Mouse (Mus musculus): Measurements from ENCODE around the gene Timm22. TPM values are rescaled to one million over a fixed set of nuclear protein-coding genes. Genes with fewer than 3 reads are reported as not detected.

Timm22 gene
- total RNA-seq (2012; rRNA removed): 72.1 and 74.5 TPM in 2 replicates

DNA sequence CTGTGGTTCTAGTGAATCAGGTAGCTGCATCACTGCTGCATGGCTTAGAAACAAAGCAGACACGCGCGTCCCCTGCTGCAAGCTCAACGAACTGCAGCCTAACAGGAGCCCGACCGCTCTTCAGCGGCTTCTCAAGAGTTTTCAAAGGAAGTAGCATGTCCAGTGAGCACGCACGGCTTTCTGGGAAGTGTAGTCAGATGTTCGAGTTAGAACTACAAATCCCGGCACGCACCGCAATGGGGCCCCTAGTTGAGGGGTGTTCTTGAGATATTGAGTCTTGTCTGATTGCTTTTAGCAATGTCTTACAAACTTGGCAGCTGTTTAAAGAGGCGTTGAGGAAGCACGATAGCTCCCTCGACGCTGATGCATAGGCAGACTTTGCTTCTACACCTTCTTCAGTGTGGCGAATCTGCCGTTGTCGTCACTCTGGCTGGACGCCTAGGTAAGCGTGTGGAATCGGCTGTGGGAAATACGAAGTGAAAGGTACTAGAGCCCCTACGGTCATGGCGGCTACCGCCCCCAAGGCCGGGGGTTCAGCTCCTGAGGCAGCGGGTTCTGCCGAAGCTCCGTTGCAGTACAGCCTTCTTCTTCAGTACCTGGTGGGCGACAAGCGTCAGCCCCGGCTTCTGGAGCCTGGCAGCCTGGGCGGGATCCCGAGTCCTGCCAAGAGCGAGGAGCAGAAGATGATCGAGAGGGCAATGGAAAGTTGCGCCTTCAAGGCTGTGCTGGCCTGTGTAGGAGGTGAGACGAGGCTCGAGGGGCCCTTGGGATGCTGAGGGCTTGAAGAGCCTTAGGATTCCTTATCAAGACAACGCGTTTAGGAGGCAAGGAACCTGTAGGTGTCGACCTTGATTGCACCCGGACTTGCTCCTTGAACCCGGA is at the start of gene Timm22:
Timm22 (plus strand) TSS at position 251 of the 882 bp plus-strand sequence.
- Histone ChIP-seq H3K4me1 (ENCODE audit: control insufficient read depth in 2 of 2, insufficient read depth in 2 of 2, low read length in 2 of 2, poor library complexity in 1 of 2) (no peaks in the 10 kb centered on the region), H3K27ac (ENCODE audit: insufficient read depth, low read depth, low read length, poor library complexity, severe bottlenecking) (no peak within 1 kb of the TSS), H3K36me3 (ENCODE audit: control insufficient read depth, insufficient read depth, low read length, poor library complexity, severe bottlenecking) (no peaks in the 10 kb centered on the region), H3K9ac (ENCODE audit: insufficient read depth, low read depth, low read length, poor library complexity, severe bottlenecking) (peak within 1 kb of the TSS; percentile 93), H3K9me3 (ENCODE audit: control insufficient read depth, insufficient read depth, low read depth, low read length) (no peaks in the 10 kb centered on the region), H3K4me3 (ENCODE audit: insufficient read depth in 1 of 2, low read depth in 1 of 2, low read length in 2 of 2, poor library complexity in 1 of 2, severe bottlenecking in 1 of 2) (peak within 1 kb of the TSS; percentile 82 to 91)
- TF ChIP-seq HCFC1 (IDR thresholded peaks at IDR 0.05; ENCODE audit: borderline replicate concordance, insufficient read depth, low read length) (peak; percentile 99), ZC3H11A (IDR thresholded peaks at IDR 0.05; ENCODE audit: borderline replicate concordance, low read depth, low read length) (peak; percentile 100), MAFK (IDR thresholded peaks at IDR 0.05; ENCODE audit: insufficient read depth, low read depth, low read length) (no peak), CHD2 (IDR thresholded peaks at IDR 0.05; ENCODE audit: low read depth, low read length) (peak; percentile 81), ZNF384 (IDR thresholded peaks at IDR 0.05; ENCODE audit: low read depth, low read length) (no peak)
- in situ Hi-C loops (cut with MboI; ENCODE audit: low sequenced_read_pairs in 2 of 2, unreplicated experiment in 2 of 2): loop anchor here in 1 of 2 experiments (5.0 kb wide), 1 partner anchor 150 kb away; no protein-coding TSS in a partner anchor
- peak; percentile 96 for DNase-seq (ENCODE audit: low read depth, low spot score)

DNA sequence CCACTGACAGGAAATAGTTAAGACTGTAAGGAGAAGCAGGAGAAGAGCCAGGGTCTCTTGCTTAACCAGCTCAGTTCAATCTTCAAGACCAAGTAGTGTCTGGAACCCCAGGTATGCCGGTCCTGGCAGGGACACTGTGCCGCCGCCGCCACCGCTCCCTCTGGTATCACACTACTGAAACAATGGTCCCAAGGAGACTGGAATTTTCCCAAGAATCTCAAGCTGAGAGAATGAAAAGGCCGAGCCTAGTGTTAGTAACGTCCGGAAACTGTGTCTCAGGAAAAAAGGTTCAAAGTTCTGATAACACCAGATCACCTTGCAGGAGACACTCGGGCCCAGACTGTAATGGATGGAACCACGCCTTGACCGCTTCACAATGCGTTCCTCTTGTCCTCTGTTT is 49.3 kb upstream of the Timm22 start:
- no peaks in the 10 kb centered on the region for H3K36me3 ChIP-seq (ENCODE audit: control insufficient read depth, insufficient read depth, low read length, poor library complexity, severe bottlenecking)
- no peak for TF ChIP-seq HCFC1 (IDR thresholded peaks at IDR 0.05; ENCODE audit: borderline replicate concordance, insufficient read depth, low read length)
- TF ChIP-seq MAFK (IDR thresholded peaks at IDR 0.05; ENCODE audit: insufficient read depth, low read depth, low read length): no peak
- TF ChIP-seq ZC3H11A (IDR thresholded peaks at IDR 0.05; ENCODE audit: borderline replicate concordance, low read depth, low read length): no peak
- no peak for TF ChIP-seq ZNF384 (IDR thresholded peaks at IDR 0.05; ENCODE audit: low read depth, low read length)
- no peak for TF ChIP-seq CHD2 (IDR thresholded peaks at IDR 0.05; ENCODE audit: low read depth, low read length)
- no peak for DNase-seq (ENCODE audit: low read depth, low spot score)
- H3K4me3 ChIP-seq (ENCODE audit: insufficient read depth in 1 of 2, low read depth in 1 of 2, low read length in 2 of 2, poor library complexity in 1 of 2, severe bottlenecking in 1 of 2): peak overlapping the region in 1 of 2 experiments; percentile 46; a peak in 3 of 4 replicates
- H3K9me3 ChIP-seq (ENCODE audit: control insufficient read depth, insufficient read depth, low read depth, low read length): no peaks in the 10 kb centered on the region
- H3K4me1 ChIP-seq (ENCODE audit: control insufficient read depth in 2 of 2, insufficient read depth in 2 of 2, low read length in 2 of 2, poor library complexity in 1 of 2): peaks cover 18 to 31% of the 10 kb centered on the region in 2 experiments
- H3K27ac ChIP-seq (ENCODE audit: insufficient read depth, low read depth, low read length, poor library complexity, severe bottlenecking): peak overlapping the region; percentile 74; the same call in 1 of the 2 replicates
- in situ Hi-C loops (cut with MboI; ENCODE audit: low sequenced_read_pairs in 2 of 2, unreplicated experiment in 2 of 2): no loop called here
- H3K9ac ChIP-seq (ENCODE audit: insufficient read depth, low read depth, low read length, poor library complexity, severe bottlenecking): peak overlapping the region; percentile 25; the same call in 1 of the 2 replicates

DNA sequence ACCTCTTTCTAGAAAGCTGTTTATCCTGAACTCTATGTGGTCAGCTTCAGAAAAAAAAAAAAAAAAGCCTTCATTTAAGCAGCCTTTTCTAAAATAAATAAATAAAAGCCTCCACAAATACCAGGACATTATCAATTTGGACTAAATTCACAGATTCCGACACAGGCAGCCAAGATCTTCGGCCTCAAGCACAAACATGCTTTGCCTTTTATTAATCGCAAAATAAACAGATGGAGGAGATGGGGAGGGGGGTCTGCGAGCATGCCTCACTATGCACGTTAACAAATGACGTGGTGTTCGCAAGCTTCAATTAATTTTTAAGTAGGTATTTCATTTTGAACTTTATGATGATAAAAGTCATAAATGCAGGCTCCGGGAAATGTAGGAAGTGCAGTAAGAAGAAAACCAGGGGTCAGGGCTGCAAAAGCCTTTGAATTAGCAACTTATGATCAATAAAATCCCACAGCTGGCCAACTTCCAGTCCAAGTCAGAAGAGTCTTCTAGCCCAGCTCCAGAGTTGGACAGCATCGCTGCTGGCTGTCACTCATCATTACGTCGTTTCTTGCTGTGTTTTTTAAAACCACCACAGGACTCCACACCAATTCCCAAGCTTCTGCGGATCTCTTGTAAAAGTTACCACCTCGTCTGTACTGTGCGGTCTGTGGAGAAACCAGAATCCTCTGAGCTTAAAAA is 48.0 kb upstream of the Timm22 start:
- no peak overlapping the region for H3K9ac ChIP-seq (ENCODE audit: insufficient read depth, low read depth, low read length, poor library complexity, severe bottlenecking)
- TF ChIP-seq ZC3H11A (IDR thresholded peaks at IDR 0.05; ENCODE audit: borderline replicate concordance, low read depth, low read length): no peak
- no peak for TF ChIP-seq MAFK (IDR thresholded peaks at IDR 0.05; ENCODE audit: insufficient read depth, low read depth, low read length)
- TF ChIP-seq ZNF384 (IDR thresholded peaks at IDR 0.05; ENCODE audit: low read depth, low read length): no peak
- no peak for TF ChIP-seq CHD2 (IDR thresholded peaks at IDR 0.05; ENCODE audit: low read depth, low read length)
- no peak for TF ChIP-seq HCFC1 (IDR thresholded peaks at IDR 0.05; ENCODE audit: borderline replicate concordance, insufficient read depth, low read length)
- H3K9me3 ChIP-seq (ENCODE audit: control insufficient read depth, insufficient read depth, low read depth, low read length): no peaks in the 10 kb centered on the region
- no peak overlapping the region for H3K27ac ChIP-seq (ENCODE audit: insufficient read depth, low read depth, low read length, poor library complexity, severe bottlenecking)
- in situ Hi-C loops (cut with MboI; ENCODE audit: low sequenced_read_pairs in 2 of 2, unreplicated experiment in 2 of 2): no loop called here
- H3K4me1 ChIP-seq (ENCODE audit: control insufficient read depth in 2 of 2, insufficient read depth in 2 of 2, low read length in 2 of 2, poor library complexity in 1 of 2): peaks cover 12 to 28% of the 10 kb centered on the region in 2 experiments
- no peak overlapping the region for H3K4me3 ChIP-seq (ENCODE audit: insufficient read depth in 1 of 2, low read depth in 1 of 2, low read length in 2 of 2, poor library complexity in 1 of 2, severe bottlenecking in 1 of 2)
- H3K36me3 ChIP-seq (ENCODE audit: control insufficient read depth, insufficient read depth, low read length, poor library complexity, severe bottlenecking): no peaks in the 10 kb centered on the region
- no peak for DNase-seq (ENCODE audit: low read depth, low spot score)

DNA sequence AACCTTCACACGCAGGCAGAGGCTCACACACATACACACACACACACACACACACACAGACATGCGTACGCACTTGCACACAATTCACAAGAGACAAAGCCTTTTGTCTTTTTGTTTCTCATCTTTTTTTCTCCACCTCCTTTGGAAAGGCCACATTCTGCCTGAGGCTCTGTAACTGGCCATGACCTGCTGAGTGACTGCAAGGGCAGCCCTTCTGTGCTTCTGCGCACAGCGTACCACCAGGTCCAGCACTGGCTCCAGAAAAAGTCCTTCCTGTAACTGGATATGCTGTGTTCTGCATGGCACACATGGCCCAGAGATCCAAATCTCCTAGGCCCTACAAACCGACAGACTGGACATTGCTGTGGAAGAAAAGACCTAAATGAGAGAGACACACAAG is 46.5 kb upstream of the Timm22 start:
- H3K9me3 ChIP-seq (ENCODE audit: control insufficient read depth, insufficient read depth, low read depth, low read length): no peaks in the 10 kb centered on the region
- H3K4me1 ChIP-seq (ENCODE audit: control insufficient read depth in 2 of 2, insufficient read depth in 2 of 2, low read length in 2 of 2, poor library complexity in 1 of 2): peaks cover 12 to 24% of the 10 kb centered on the region in 2 experiments
- TF ChIP-seq MAFK (IDR thresholded peaks at IDR 0.05; ENCODE audit: insufficient read depth, low read depth, low read length): no peak
- no peak for TF ChIP-seq ZNF384 (IDR thresholded peaks at IDR 0.05; ENCODE audit: low read depth, low read length)
- no peak for TF ChIP-seq ZC3H11A (IDR thresholded peaks at IDR 0.05; ENCODE audit: borderline replicate concordance, low read depth, low read length)
- TF ChIP-seq CHD2 (IDR thresholded peaks at IDR 0.05; ENCODE audit: low read depth, low read length): no peak
- TF ChIP-seq HCFC1 (IDR thresholded peaks at IDR 0.05; ENCODE audit: borderline replicate concordance, insufficient read depth, low read length): no peak
- no peaks in the 10 kb centered on the region for H3K36me3 ChIP-seq (ENCODE audit: control insufficient read depth, insufficient read depth, low read length, poor library complexity, severe bottlenecking)
- no peak overlapping the region for H3K9ac ChIP-seq (ENCODE audit: insufficient read depth, low read depth, low read length, poor library complexity, severe bottlenecking)
- in situ Hi-C loops (cut with MboI; ENCODE audit: low sequenced_read_pairs in 2 of 2, unreplicated experiment in 2 of 2): no loop called here
- no peak overlapping the region for H3K27ac ChIP-seq (ENCODE audit: insufficient read depth, low read depth, low read length, poor library complexity, severe bottlenecking)
- no peak for DNase-seq (ENCODE audit: low read depth, low spot score)
- H3K4me3 ChIP-seq (ENCODE audit: insufficient read depth in 1 of 2, low read depth in 1 of 2, low read length in 2 of 2, poor library complexity in 1 of 2, severe bottlenecking in 1 of 2): no peak overlapping the region
